Mouse (Mus musculus) limb, embryonic 14.5 days (tissue): ENCODE results near the gene Clptm1l. TPM values are rescaled to one million over a fixed set of nuclear protein-coding genes. Genes with fewer than 3 reads are reported as not detected.

Experiments used
- ATAC-seq: fragments of 200-750 bp; cut with Nextera tagmentation; 2 replicates; pipeline ENCODE4 v1.8.0; 2017; ENCODE audit warnings: low read depth, moderate number of reproducible peaks, moderate TSS enrichment; ENCODE audit not compliant: low FRiP score
- DNase-seq: peaks from one replicate; pipeline ENCODE4 v3.0.0-alpha.2; 2015; ENCODE audit warnings: low spot score
- H3K27ac ChIP-seq: fragments of 300-500 bp; sonication (generic); replicated peaks from 2 replicates; pipeline ENCODE4 v1.5.1; 2014; ENCODE audit warnings: low read depth, mild to moderate bottlenecking, low read length, moderate library complexity, mixed read lengths
- H3K27me3 ChIP-seq: fragments of 300-500 bp; sonication (generic); 2 replicates; pipeline ENCODE4 v1.6.1; 2014; ENCODE audit warnings: low read length, mixed read lengths; ENCODE audit not compliant: control insufficient read depth, insufficient read depth
- H3K36me3 ChIP-seq: fragments of 300-500 bp; sonication (generic); 2 replicates; pipeline ENCODE4 v1.6.1; 2014; ENCODE audit warnings: mild to moderate bottlenecking, low read length, moderate library complexity, mixed read lengths; ENCODE audit not compliant: control insufficient read depth, insufficient read depth
- H3K4me1 ChIP-seq: fragments of 300-500 bp; sonication (generic); 2 replicates; pipeline ENCODE4 v1.6.1; 2014; ENCODE audit warnings: antibody characterized with exemption, low read length, mixed read lengths; ENCODE audit not compliant: control insufficient read depth, insufficient read depth
- H3K4me2 ChIP-seq: fragments of 300-500 bp; sonication (generic); replicated peaks from 2 replicates; pipeline ENCODE4 v1.6.1; 2014; ENCODE audit warnings: low read depth, mild to moderate bottlenecking, low read length, moderate library complexity; ENCODE audit not compliant: severe bottlenecking
- H3K4me3 ChIP-seq: fragments of 300-500 bp; sonication (generic); replicated peaks from 2 replicates; pipeline ENCODE4 v1.5.1; 2014; ENCODE audit warnings: low read length
- H3K9ac ChIP-seq: fragments of 300-500 bp; sonication (generic); 2 replicates; pipeline ENCODE4 v1.6.1; 2014; ENCODE audit warnings: mild to moderate bottlenecking, low read depth, low read length, moderate library complexity; ENCODE audit not compliant: severe bottlenecking
- H3K9me3 ChIP-seq: fragments of 300-500 bp; sonication (generic); 2 replicates; pipeline ENCODE4 v1.6.1; 2016; ENCODE audit warnings: low read length; ENCODE audit not compliant: control insufficient read depth
- POLR2A ChIP-seq: fragments of 200-500 bp; IDR thresholded peaks from 2 replicates; pipeline ENCODE4 v1.8.0; 2012; ENCODE audit warnings: inconsistent platforms, mild to moderate bottlenecking, moderate library complexity, borderline replicate concordance; ENCODE audit not compliant: insufficient read depth, insufficient read length; ENCODE audit errors: extremely low read depth
- WGBS: fragments of 180-500 bp; shearing (Covaris S2); extraction: QIAGEN DNeasy Blood & Tissue Kit; methylation state at CpG from one replicate; pipeline ENCODE4 v1.1.7; 2014; 5-methylcytosine and 5-hydroxymethylcytosine counted together
- polyA plus RNA-seq, 2 experiments: library from polyadenylated mRNA; depleted of rRNA in 1 of 2; stranded (reverse) in 1 of 2; unstranded in 1 of 2; fragments of >200 nt; fragmentation: Nextera tagmentation in 1 of 2; extraction: Ambion mirVana in 1 of 2; gene quantifications; 2 replicates each; pipeline versions ENCODE4 v1.2.1 to v1.2.3; 2012 to 2014

Clptm1l gene
- polyA plus RNA-seq, 2 experiments = 145 to 163 TPM

GRCm38 (mm10) chr13:73658953-73659352, 55.1 kb downstream of the Clptm1l start:
- ATAC-seq (no peak), DNase-seq (no peak)

GRCm38 (mm10) chr13:73660163-73660695, 56.4 kb downstream of the Clptm1l start:
- no peak overlapping the region for H3K4me2 ChIP-seq
- H3K4me1 ChIP-seq = no peaks in the 10 kb centered on the region
- DNase-seq (no peak), ATAC-seq (no peak)
- TF ChIP-seq POLR2A = no peak
- H3K9ac ChIP-seq = no peak overlapping the region
- no peaks in the 10 kb centered on the region for H3K9me3 ChIP-seq
- H3K27ac ChIP-seq = no peak overlapping the region
- WGBS = 86% methylated on average over 2 of the region's 2 CpGs
- no peaks in the 10 kb centered on the region for H3K36me3 ChIP-seq
- no peak overlapping the region for H3K4me3 ChIP-seq
- no peaks in the 10 kb centered on the region for H3K27me3 ChIP-seq

More at GRCm38 (mm10) chr13:73658953-73659352, 55.1 kb downstream of the Clptm1l start:
- Histone ChIP-seq H3K9ac (no peak overlapping the region), H3K36me3 (no peaks in the 10 kb centered on the region), H3K27ac (no peak overlapping the region), H3K4me2 (no peak overlapping the region), H3K4me1 (no peaks in the 10 kb centered on the region), H3K27me3 (no peaks in the 10 kb centered on the region), H3K4me3 (no peak overlapping the region), H3K9me3 (no peaks in the 10 kb centered on the region)
- no peak for TF ChIP-seq POLR2A
- WGBS = 38% methylated on average over 2 of the region's 2 CpGs

Other genes with a start within 250 kb of the Clptm1l start
- 51.7 and 69.6 TPM in 2 replicates for gene Lpcat1, start 136.8 kb upstream of the Clptm1l start, polyA plus RNA-seq (2012; rRNA removed)
- 43.2 and 46.8 TPM in 2 replicates for gene Lpcat1, start 136.8 kb upstream of the Clptm1l start, polyA plus RNA-seq (2014; fragmentation: Nextera tagmentation; extraction: Ambion mirVana)
- 0.06 and 0.17 TPM in 2 replicates for gene Slc6a3, start 67.3 kb upstream of the Clptm1l start, polyA plus RNA-seq (2012; rRNA removed)
- gene Slc6a3, start 67.3 kb upstream of the Clptm1l start, polyA plus RNA-seq (2014; fragmentation: Nextera tagmentation; extraction: Ambion mirVana) = 0.14 TPM in 1 of 2 replicates, not detected in the other
- gene Tert, start 22.9 kb downstream of the Clptm1l start, polyA plus RNA-seq (2012; rRNA removed) = 19.6 and 25.3 TPM in 2 replicates
- 3.0 and 5.3 TPM in 2 replicates for gene Tert, start 22.9 kb downstream of the Clptm1l start, polyA plus RNA-seq (2014; fragmentation: Nextera tagmentation; extraction: Ambion mirVana)
- 0.05 and 0.14 TPM in 2 replicates for gene Slc6a18, start 74.0 kb downstream of the Clptm1l start, polyA plus RNA-seq (2012; rRNA removed)
- not detected in 2 replicates for gene Slc6a18, start 74.0 kb downstream of the Clptm1l start, polyA plus RNA-seq (2014; fragmentation: Nextera tagmentation; extraction: Ambion mirVana)
- gene Slc6a19, start 100.9 kb downstream of the Clptm1l start, polyA plus RNA-seq (2012; rRNA removed) = 0.06 TPM in 1 of 2 replicates, not detected in the other
- not detected in 2 replicates for gene Slc6a19, start 100.9 kb downstream of the Clptm1l start, polyA plus RNA-seq (2014; fragmentation: Nextera tagmentation; extraction: Ambion mirVana)
- 32.8 and 45.4 TPM in 2 replicates for gene Slc12a7, start 129.1 kb downstream of the Clptm1l start, polyA plus RNA-seq (2012; rRNA removed)
- gene Slc12a7, start 129.1 kb downstream of the Clptm1l start, polyA plus RNA-seq (2014; fragmentation: Nextera tagmentation; extraction: Ambion mirVana) = 16.5 and 19.7 TPM in 2 replicates
- gene Nkd2, start 243.6 kb downstream of the Clptm1l start, polyA plus RNA-seq (2012; rRNA removed) = 50.3 and 57.9 TPM in 2 replicates
- gene Nkd2, start 243.6 kb downstream of the Clptm1l start, polyA plus RNA-seq (2014; fragmentation: Nextera tagmentation; extraction: Ambion mirVana) = 34.8 and 39.7 TPM in 2 replicates